Mouse (Mus musculus) brain, embryonic 14.5 days (tissue): ENCODE data around the gene Stbd1. TPM values are rescaled to one million over a fixed set of nuclear protein-coding genes. Genes with fewer than 3 reads are reported as not detected.

ENCODE experiments used
- DNase-seq: peaks from one replicate; pipeline ENCODE4 v3.0.0-alpha.2; 2011; ENCODE audit warnings: low read depth
- CTCF ChIP-seq: fragments of 200-500 bp; IDR thresholded peaks from 2 replicates; pipeline ENCODE4 v1.5.1; 2012; ENCODE audit warnings: inconsistent platforms, mild to moderate bottlenecking, moderate library complexity, borderline replicate concordance; ENCODE audit not compliant: insufficient read depth, insufficient read length; ENCODE audit errors: extremely low read depth
- POLR2A ChIP-seq: fragments of 200-500 bp; IDR thresholded peaks from 2 replicates; pipeline ENCODE4 v1.6.1; 2012; ENCODE audit warnings: mild to moderate bottlenecking, inconsistent platforms, borderline replicate concordance; ENCODE audit not compliant: poor library complexity, insufficient read depth, insufficient read length, severe bottlenecking; ENCODE audit errors: extremely low read depth
- polyA plus RNA-seq: library from polyadenylated mRNA; depleted of rRNA; stranded (reverse); fragments of >200 nt; gene quantifications from 2 replicates; pipeline ENCODE4 v1.2.3, GENCODE M21; 2012; rRNA removed

Gene Stbd1
- polyA plus RNA-seq, 1 experiment = 3.7 TPM

GRCm38 (mm10) chr5:92595026-92595425 lies 7.8 kb upstream of the Stbd1 start:
- TF ChIP-seq CTCF (no peak), POLR2A (no peak)
- no peak for DNase-seq

DNA sequence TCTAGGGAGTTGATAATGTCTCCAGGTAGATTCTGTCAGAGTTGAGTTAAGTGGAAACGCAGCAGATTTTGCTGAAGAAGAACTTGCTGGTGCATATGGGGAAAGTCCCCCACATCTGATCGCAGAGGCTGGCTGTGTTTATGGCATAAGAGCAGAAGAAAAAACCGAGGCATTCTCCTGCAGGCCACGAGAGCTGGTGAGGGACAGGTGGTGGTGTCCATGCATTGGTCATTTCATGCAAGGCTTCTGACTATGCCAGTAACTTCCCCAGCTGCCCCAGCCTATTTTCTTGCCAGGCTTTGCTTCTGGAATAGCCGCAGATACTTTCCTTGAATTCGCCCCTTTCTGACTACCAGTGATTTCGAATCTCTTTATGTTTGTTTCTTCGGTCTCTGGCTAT lies 6.0 kb upstream of the Stbd1 start:
- TF ChIP-seq CTCF (no peak), POLR2A (no peak)
- DNase-seq = no peak

GRCm38 (mm10) chr5:92599030-92599429 lies 3.8 kb upstream of the Stbd1 start:
- DNase-seq = no peak
- TF ChIP-seq POLR2A (no peak), CTCF (no peak)

DNA sequence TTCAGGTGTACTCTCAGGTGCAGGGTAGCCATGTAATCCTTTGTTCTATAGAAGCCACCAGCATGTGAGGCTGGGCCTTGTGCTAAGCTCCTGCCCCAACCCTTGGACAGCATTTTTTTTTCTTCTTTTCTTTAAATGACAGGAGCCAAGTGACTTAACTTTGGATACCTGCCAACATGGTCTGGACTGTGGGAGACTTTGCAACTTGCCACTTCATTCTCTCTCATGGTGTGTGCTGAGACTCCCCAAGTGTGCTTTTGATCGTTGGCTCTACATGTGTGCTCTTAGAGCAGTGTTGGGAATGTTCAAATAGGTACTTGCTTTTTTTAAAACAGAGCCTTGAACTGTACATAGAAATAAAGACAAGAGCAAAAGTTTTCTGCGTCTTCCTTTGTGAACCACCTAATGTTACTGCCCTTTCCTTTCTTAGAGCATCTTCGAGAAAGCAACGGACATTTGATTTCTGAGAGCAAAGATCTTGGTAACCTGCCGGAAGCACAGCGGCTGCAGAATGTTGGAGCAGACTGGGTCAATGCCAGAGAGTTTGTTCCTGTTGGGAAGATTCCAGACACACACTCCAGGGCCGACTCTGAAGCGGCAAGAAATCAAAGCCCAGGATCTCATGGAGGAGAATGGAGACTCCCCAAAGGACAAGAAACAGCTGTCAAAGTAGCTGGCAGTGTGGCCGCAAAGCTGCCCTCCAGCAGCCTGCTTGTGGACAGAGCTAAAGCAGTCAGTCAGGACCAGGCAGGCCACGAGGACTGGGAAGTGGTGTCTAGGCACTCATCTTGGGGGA lies 1.8 kb downstream of the Stbd1 start:
- peak; percentile 26 for DNase-seq
- no peak for TF ChIP-seq CTCF
- no peak for TF ChIP-seq POLR2A

GRCm38 (mm10) chr5:92607492-92608229 lies 4.8 kb downstream of the Stbd1 start:
- TF ChIP-seq POLR2A = no peak
- TF ChIP-seq CTCF = no peak
- DNase-seq = no peak

DNA sequence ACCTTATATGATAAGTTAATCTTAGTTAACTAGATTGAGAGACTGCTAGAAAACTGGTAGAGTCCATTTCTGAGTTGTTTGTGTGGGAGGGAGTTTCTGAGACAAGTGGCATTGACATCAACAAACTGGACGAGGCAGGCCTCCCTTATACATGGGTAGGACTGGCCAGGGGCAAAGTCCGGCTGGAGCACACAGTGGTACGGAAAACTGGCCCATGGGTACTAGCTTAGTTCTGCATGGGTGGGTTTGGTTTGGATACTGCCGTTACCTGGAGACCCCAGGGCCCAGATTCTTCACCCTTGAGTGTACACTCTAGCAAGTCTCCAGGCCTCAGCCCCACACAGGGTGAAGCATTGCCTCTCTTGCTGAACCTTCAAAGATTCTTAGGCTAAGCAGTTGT lies 9.9 kb downstream of the Stbd1 start:
- TF ChIP-seq POLR2A (no peak), CTCF (no peak)
- DNase-seq = no peak

DNA sequence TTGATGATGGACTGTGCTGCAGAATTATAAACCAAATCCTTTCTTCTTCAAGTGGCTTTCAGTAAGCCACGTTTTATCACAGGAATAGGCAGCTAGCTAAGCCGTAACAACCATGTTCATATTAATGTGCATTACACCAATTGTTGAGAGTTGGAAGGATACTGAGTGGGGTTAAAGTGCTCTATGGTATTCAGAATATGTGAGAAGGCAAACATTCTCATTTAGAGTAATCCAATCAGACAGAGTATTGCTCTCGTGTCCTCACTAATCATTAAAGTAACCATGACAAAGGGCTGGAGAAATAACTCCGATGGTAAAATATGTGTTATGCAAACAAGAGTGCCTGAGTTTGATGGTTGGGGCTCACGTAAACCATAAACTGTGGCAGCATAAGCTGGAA lies 19.0 kb downstream of the Stbd1 start:
- no peak for TF ChIP-seq CTCF
- TF ChIP-seq POLR2A = no peak
- DNase-seq = no peak

- TF ChIP-seq POLR2A = no peak
- TF ChIP-seq CTCF = no peak
- no peak for DNase-seq
Observed at GRCm38 (mm10) chr5:92627896-92628295, 25.1 kb downstream of the Stbd1 start.

- DNase-seq = peak; percentile 13
- TF ChIP-seq CTCF (peak; percentile 12; the same call in 1 of the 2 replicates), POLR2A (no peak)
Observed at GRCm38 (mm10) chr5:92633526-92633925, 30.7 kb downstream of the Stbd1 start.

DNA sequence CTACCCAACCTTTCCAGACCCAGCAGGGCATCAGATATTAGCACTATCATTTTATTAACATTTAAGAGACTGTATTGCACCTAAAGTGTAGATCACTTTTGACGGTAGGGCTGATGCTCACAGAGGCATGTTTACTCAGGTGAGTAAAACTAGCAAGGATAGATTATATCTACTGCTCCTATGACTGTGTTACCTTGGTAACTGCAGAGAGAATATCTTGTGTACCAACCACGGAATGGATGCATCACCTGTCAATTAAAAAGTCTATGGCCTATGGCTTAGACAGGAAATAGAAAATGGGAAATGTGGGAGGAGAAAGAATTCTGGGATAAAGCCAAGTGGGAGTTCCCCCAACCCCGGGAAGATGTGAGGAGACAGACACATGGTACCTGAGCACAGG lies 32.1 kb downstream of the Stbd1 start:
- no peak for DNase-seq
- TF ChIP-seq POLR2A (no peak), CTCF (no peak)

GRCm38 (mm10) chr5:92635891-92636290 lies 33.0 kb downstream of the Stbd1 start:
- DNase-seq = no peak
- TF ChIP-seq POLR2A (no peak), CTCF (no peak)

GRCm38 (mm10) chr5:92640861-92641260 lies 38.0 kb downstream of the Stbd1 start:
- DNase-seq = no peak
- TF ChIP-seq CTCF = no peak
- TF ChIP-seq POLR2A = no peak

Other genes with a start within 250 kb of the Stbd1 start
- gene Nup54, start 167.8 kb upstream of the Stbd1 start, polyA plus RNA-seq = 53.3 and 53.6 TPM in 2 replicates
- 57.4 and 71.5 TPM in 2 replicates for gene Scarb2, start 96.2 kb upstream of the Stbd1 start, polyA plus RNA-seq
- 0.37 and 0.56 TPM in 2 replicates for gene Fam47e, start 48.0 kb upstream of the Stbd1 start, polyA plus RNA-seq
- gene Ccdc158, start 72.2 kb downstream of the Stbd1 start, polyA plus RNA-seq = 0.67 and 0.83 TPM in 2 replicates
- gene Shroom3, start 80.4 kb downstream of the Stbd1 start, polyA plus RNA-seq = 5.3 and 8.0 TPM in 2 replicates